Mouse (Mus musculus): Measurements from ENCODE around the gene Cyp3a13. TPM values are rescaled to one million over a fixed set of nuclear protein-coding genes. Genes with fewer than 3 reads are reported as not detected.
"Not testable (repeated sequence)": the region's sequence is repeated elsewhere in the genome, so short reads cannot be mapped to it uniquely, and the experiment has no call there.

Gene Cyp3a13
- polyA plus RNA-seq, 1 experiment from 2014 or later = not detected

DNA sequence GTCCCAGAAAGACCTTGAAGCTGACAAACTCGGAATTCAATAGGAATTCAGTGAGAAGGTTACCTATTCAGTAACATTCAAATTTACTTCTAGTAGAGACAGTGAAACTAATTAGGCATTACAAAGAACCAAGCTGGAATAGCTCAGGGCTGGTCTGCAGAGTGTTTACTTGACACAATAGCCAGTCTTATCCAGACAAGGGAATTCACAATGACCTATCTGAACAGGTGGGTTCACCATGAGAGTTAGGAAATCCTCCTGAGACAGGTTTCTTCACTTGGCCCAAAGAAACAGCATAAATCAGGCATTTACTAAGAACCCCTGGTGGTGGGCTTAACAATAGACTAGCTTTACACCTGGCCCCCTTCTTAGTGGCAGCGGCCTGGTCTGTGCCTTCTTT lies 12.5 kb upstream of the Cyp3a13 start:
- WGBS = 76% methylated on average over 2 of the region's 2 CpGs
- H3K4me1 ChIP-seq (ENCODE audit: control insufficient read depth, insufficient read depth, low read depth, low read length); ATAC-seq; H3K9me3 ChIP-seq (ENCODE audit: control insufficient read depth, low read length); H3K9ac ChIP-seq (ENCODE audit: low read depth, low read length); H3K4me2 ChIP-seq (ENCODE audit: low read length); H3K36me3 ChIP-seq (ENCODE audit: control insufficient read depth, insufficient read depth, low read length); H3K27me3 ChIP-seq (replicated peaks; ENCODE audit: control insufficient read depth, insufficient read depth, low read length); H3K4me3 ChIP-seq (ENCODE audit: low read length); H3K27ac ChIP-seq (ENCODE audit: low read depth, low read length): not testable (repeated sequence)

- H3K27ac ChIP-seq (ENCODE audit: low read depth, low read length) = no peak overlapping the region
- no peak overlapping the region for H3K4me3 ChIP-seq (ENCODE audit: low read length)
- H3K4me2 ChIP-seq (ENCODE audit: low read length) = no peak overlapping the region
- no peaks in the 10 kb centered on the region for H3K9me3 ChIP-seq (ENCODE audit: control insufficient read depth, low read length)
- no peaks in the 10 kb centered on the region for H3K27me3 ChIP-seq (replicated peaks; ENCODE audit: control insufficient read depth, insufficient read depth, low read length)
- H3K36me3 ChIP-seq (ENCODE audit: control insufficient read depth, insufficient read depth, low read length) = no peaks in the 10 kb centered on the region
- no peaks in the 10 kb centered on the region for H3K4me1 ChIP-seq (ENCODE audit: control insufficient read depth, insufficient read depth, low read depth, low read length)
- 79% methylated on average over 11 of the region's 11 CpGs for WGBS
- no peak overlapping the region for H3K9ac ChIP-seq (ENCODE audit: low read depth, low read length)
- no peak for ATAC-seq
Observed at GRCm38 (mm10) chr5:137928439-137928838, 7.0 kb upstream of the Cyp3a13 start.

GRCm38 (mm10) chr5:137922171-137922570 lies 752 bp upstream of the Cyp3a13 start:
- Histone ChIP-seq H3K4me3 (ENCODE audit: low read length) (no peak overlapping the region), H3K9me3 (ENCODE audit: control insufficient read depth, low read length) (no peaks in the 10 kb centered on the region), H3K36me3 (ENCODE audit: control insufficient read depth, insufficient read depth, low read length) (no peaks in the 10 kb centered on the region), H3K4me1 (ENCODE audit: control insufficient read depth, insufficient read depth, low read depth, low read length) (no peaks in the 10 kb centered on the region), H3K9ac (ENCODE audit: low read depth, low read length) (no peak overlapping the region), H3K27ac (ENCODE audit: low read depth, low read length) (no peak overlapping the region), H3K27me3 (replicated peaks; ENCODE audit: control insufficient read depth, insufficient read depth, low read length) (no peaks in the 10 kb centered on the region), H3K4me2 (ENCODE audit: low read length) (no peak overlapping the region)
- no peak for ATAC-seq

DNA sequence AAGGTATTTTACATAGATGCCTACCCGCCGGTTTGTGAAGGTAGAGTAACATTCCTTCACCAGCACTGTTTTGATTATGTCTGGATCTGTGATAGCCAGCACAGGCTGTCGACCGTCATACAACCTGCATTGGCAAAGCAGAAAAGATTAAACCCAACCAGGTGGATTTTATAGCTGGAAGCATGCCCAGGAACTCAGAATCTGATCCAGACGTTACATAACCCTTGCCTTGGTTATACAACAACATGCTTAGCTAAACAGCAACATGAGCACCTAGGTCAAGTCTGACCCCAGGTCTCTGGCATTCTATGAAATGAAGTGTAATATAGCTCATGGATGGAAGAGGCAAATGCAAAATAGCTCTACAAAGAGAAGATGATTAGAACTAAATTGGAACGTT lies 5.9 kb downstream of the Cyp3a13 start:
- Histone ChIP-seq H3K27me3 (replicated peaks; ENCODE audit: control insufficient read depth, insufficient read depth, low read length) (no peaks in the 10 kb centered on the region), H3K9ac (ENCODE audit: low read depth, low read length) (no peak overlapping the region), H3K27ac (ENCODE audit: low read depth, low read length) (no peak overlapping the region), H3K36me3 (ENCODE audit: control insufficient read depth, insufficient read depth, low read length) (no peaks in the 10 kb centered on the region), H3K9me3 (ENCODE audit: control insufficient read depth, low read length) (no peaks in the 10 kb centered on the region), H3K4me2 (ENCODE audit: low read length) (no peak overlapping the region), H3K4me1 (ENCODE audit: control insufficient read depth, insufficient read depth, low read depth, low read length) (no peaks in the 10 kb centered on the region), H3K4me3 (ENCODE audit: low read length) (no peak overlapping the region)
- WGBS = 80% methylated on average over 6 of the region's 6 CpGs
- ATAC-seq = no peak

DNA sequence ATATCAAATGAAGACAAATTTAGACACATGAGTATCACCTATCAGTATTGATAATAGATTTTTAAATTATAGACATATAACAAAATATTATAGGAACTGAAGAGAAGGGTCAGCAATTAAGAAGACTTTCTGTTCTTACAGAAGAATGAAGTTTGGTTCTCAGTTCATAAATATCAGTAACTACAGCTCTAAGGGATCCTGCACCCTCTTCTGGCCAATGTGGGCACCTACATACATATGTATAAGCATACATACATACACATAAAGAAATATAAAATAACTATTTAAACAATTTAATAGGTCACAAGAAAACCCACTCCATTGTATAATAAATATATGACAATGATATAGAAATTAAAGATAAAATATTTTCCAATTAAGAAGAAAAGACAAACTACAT lies 6.9 kb downstream of the Cyp3a13 start:
- Histone ChIP-seq H3K4me1 (ENCODE audit: control insufficient read depth, insufficient read depth, low read depth, low read length) (no peaks in the 10 kb centered on the region), H3K36me3 (ENCODE audit: control insufficient read depth, insufficient read depth, low read length) (no peaks in the 10 kb centered on the region), H3K9ac (ENCODE audit: low read depth, low read length) (no peak overlapping the region), H3K27me3 (replicated peaks; ENCODE audit: control insufficient read depth, insufficient read depth, low read length) (no peaks in the 10 kb centered on the region), H3K9me3 (ENCODE audit: control insufficient read depth, low read length) (no peaks in the 10 kb centered on the region), H3K4me2 (ENCODE audit: low read length) (no peak overlapping the region), H3K4me3 (ENCODE audit: low read length) (no peak overlapping the region), H3K27ac (ENCODE audit: low read depth, low read length) (no peak overlapping the region)
- ATAC-seq = no peak

DNA sequence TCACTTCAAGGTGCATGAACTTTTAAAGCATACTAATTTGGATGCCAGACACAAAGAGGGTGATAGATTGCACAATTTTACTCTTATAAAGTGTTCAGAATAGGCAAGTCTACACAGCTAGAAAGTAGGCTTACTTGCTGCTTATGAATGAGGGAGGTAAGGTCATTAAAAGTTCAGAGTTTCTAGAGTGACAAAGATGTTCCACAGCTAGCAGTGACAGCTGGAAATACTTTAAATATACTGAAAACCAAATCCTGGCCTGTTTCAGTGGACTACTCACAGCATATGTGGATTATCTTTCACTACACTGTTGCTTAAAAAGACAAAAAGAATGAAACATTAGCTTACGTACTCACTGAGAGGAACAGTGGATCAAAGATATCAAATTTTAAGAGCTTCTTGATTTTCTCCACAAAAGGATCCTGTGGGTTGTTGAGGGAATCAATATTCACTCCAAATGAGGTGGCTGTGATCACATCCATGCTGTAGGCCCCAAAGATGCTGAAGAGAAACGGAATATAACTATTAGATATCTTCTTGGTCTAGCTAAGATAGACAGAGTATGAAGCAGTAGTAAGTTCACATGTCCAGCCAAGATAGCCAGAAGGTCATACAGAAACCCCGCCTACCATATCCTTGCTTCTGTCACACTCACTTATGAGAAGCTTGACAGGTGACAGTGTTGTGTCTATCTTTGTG lies 11.7 kb downstream of the Cyp3a13 start:
- no peaks in the 10 kb centered on the region for H3K4me1 ChIP-seq (ENCODE audit: control insufficient read depth, insufficient read depth, low read depth, low read length)
- H3K4me2 ChIP-seq (ENCODE audit: low read length) = no peak overlapping the region
- 88% methylated on average over 3 of the region's 3 CpGs for WGBS
- H3K36me3 ChIP-seq (ENCODE audit: control insufficient read depth, insufficient read depth, low read length) = no peaks in the 10 kb centered on the region
- H3K27me3 ChIP-seq (replicated peaks; ENCODE audit: control insufficient read depth, insufficient read depth, low read length) = no peaks in the 10 kb centered on the region
- H3K9me3 ChIP-seq (ENCODE audit: control insufficient read depth, low read length) = no peaks in the 10 kb centered on the region
- no peak for ATAC-seq
- H3K27ac ChIP-seq (ENCODE audit: low read depth, low read length) = no peak overlapping the region
- H3K9ac ChIP-seq (ENCODE audit: low read depth, low read length) = no peak overlapping the region
- H3K4me3 ChIP-seq (ENCODE audit: low read length) = no peak overlapping the region

DNA sequence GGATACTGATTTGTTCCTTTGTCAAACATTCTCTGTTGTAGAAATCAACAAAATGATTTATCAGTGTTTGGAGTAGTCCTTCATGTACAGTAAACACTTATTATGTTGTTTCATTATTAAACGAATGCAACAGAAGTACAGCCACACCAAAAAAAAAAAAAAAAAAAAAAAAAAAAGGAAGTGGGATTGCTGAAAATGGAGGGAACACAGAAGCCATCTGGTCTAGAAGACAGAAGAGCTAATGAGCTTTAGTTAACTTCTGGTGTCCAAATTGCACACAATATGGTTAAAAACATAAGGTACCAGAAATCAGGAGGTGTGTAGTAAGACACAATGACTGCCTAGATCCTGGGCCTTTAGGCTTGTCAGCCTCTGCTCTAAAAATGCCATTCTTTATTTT lies 23.6 kb downstream of the Cyp3a13 start:
- Histone ChIP-seq H3K4me1 (ENCODE audit: control insufficient read depth, insufficient read depth, low read depth, low read length) (no peaks in the 10 kb centered on the region), H3K36me3 (ENCODE audit: control insufficient read depth, insufficient read depth, low read length) (no peaks in the 10 kb centered on the region), H3K9ac (ENCODE audit: low read depth, low read length) (no peak overlapping the region), H3K9me3 (ENCODE audit: control insufficient read depth, low read length) (no peaks in the 10 kb centered on the region), H3K4me3 (ENCODE audit: low read length) (no peak overlapping the region), H3K27ac (ENCODE audit: low read depth, low read length) (no peak overlapping the region), H3K4me2 (ENCODE audit: low read length) (no peak overlapping the region), H3K27me3 (replicated peaks; ENCODE audit: control insufficient read depth, insufficient read depth, low read length) (no peaks in the 10 kb centered on the region)
- WGBS = 95% methylated on average over 1 of the region's 1 CpGs
- no peak for ATAC-seq

DNA sequence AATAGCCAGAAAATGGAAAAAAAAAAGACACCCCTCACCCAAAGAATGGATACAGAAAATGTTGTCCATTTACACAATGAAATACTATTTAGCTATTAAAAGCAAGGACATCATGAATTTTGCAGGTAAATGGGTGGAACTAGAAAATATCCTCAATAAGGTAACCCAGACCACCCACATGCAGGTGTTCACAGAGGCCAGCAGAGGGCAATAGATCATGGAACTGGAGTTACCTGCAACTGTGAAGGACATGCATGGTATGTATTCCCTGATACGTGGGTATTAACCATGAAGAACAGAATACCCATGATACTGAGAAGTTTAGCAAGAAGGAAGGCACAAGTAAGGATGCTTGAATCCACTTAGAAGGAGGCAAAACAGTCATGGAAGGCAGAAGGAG lies 28.5 kb downstream of the Cyp3a13 start:
- no peaks in the 10 kb centered on the region for H3K36me3 ChIP-seq (ENCODE audit: control insufficient read depth, insufficient read depth, low read length)
- H3K9me3 ChIP-seq (ENCODE audit: control insufficient read depth, low read length) = no peaks in the 10 kb centered on the region
- H3K4me2 ChIP-seq (ENCODE audit: low read length) = no peak overlapping the region
- WGBS = 49% methylated on average over 1 of the region's 1 CpGs
- no peak overlapping the region for H3K27ac ChIP-seq (ENCODE audit: low read depth, low read length)
- H3K27me3 ChIP-seq (replicated peaks; ENCODE audit: control insufficient read depth, insufficient read depth, low read length) = no peaks in the 10 kb centered on the region
- no peaks in the 10 kb centered on the region for H3K4me1 ChIP-seq (ENCODE audit: control insufficient read depth, insufficient read depth, low read depth, low read length)
- H3K4me3 ChIP-seq (ENCODE audit: low read length) = no peak overlapping the region
- H3K9ac ChIP-seq (ENCODE audit: low read depth, low read length) = no peak overlapping the region
- ATAC-seq = no peak

GRCm38 (mm10) chr5:137887666-137888065 lies 33.8 kb downstream of the Cyp3a13 start:
- Histone ChIP-seq H3K4me1 (ENCODE audit: control insufficient read depth, insufficient read depth, low read depth, low read length) (no peaks in the 10 kb centered on the region), H3K9ac (ENCODE audit: low read depth, low read length) (no peak overlapping the region), H3K27ac (ENCODE audit: low read depth, low read length) (no peak overlapping the region), H3K27me3 (replicated peaks; ENCODE audit: control insufficient read depth, insufficient read depth, low read length) (no peaks in the 10 kb centered on the region), H3K9me3 (ENCODE audit: control insufficient read depth, low read length) (no peaks in the 10 kb centered on the region), H3K4me3 (ENCODE audit: low read length) (no peak overlapping the region), H3K36me3 (ENCODE audit: control insufficient read depth, insufficient read depth, low read length) (no peaks in the 10 kb centered on the region), H3K4me2 (ENCODE audit: low read length) (no peak overlapping the region)
- 92% methylated on average over 1 of the region's 1 CpGs for WGBS
- no peak for ATAC-seq

GRCm38 (mm10) chr5:137885894-137886293 lies 35.5 kb downstream of the Cyp3a13 start:
- WGBS = 3% methylated on average over 2 of the region's 2 CpGs
- Histone ChIP-seq H3K4me1 (ENCODE audit: control insufficient read depth, insufficient read depth, low read depth, low read length) (no peaks in the 10 kb centered on the region), H3K36me3 (ENCODE audit: control insufficient read depth, insufficient read depth, low read length) (no peaks in the 10 kb centered on the region), H3K27me3 (replicated peaks; ENCODE audit: control insufficient read depth, insufficient read depth, low read length) (no peaks in the 10 kb centered on the region), H3K4me3 (ENCODE audit: low read length) (no peak overlapping the region), H3K9ac (ENCODE audit: low read depth, low read length) (no peak overlapping the region), H3K4me2 (ENCODE audit: low read length) (no peak overlapping the region), H3K9me3 (ENCODE audit: control insufficient read depth, low read length) (no peaks in the 10 kb centered on the region), H3K27ac (ENCODE audit: low read depth, low read length) (no peak overlapping the region)
- no peak for ATAC-seq
